Mouse (Mus musculus) kidney, adult 18-20 months (tissue): ENCODE data around the gene Gjb2.
A peak's percentile ranks its signal among the peaks of the same experiment; 100 is the strongest.

ENCODE experiments used
- DNase-seq: peaks from one replicate; pipeline ENCODE4 v3.0.0; 2021

Gjb2 gene

GRCm38 (mm10) chr14:57104106-57105023 is at the start of gene Gjb2:
Gjb2 (minus strand) TSS chr14:57104702.
- DNase-seq: peak; percentile 87

DNA sequence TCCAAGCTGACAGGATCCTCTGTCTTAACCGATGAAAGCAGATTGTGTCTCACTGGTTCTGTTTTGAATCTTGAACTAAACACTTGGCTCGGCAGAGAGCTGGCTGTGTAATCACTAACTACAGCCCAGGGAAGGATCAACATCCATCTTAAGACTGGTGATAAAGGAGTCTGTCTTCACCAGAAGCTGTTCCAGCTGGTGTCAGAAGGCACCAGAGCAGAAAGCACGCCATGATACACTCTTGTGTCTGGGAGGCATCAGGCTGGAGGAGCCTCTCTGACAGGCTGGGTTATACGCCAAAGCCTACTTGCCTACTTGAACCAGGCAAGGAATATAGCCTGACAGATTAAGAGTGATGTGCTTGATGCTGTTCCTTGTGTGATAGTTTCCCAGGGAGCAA is 41.2 kb upstream of the Gjb2 start:
- DNase-seq: no peak

DNA sequence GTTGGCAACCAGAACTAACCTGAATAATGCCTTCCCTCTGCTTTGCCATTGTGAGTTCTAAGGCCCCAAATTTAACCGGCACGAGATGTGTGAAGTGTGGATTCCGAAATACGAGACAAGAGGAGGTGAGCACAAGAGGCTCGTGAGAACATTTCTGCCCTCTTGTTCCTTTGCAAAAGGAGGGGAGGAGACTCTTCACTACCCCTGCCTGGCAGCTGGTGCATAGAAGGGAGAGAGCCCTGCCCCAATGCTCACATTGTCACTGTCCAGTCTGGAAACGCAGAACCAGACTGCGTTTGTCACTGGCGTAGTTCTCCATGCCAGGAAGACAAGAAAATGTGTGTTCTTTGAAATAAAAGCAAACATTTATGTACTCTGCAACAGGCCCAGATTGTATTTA is 30.8 kb upstream of the Gjb2 start:
- no peak for DNase-seq

DNA sequence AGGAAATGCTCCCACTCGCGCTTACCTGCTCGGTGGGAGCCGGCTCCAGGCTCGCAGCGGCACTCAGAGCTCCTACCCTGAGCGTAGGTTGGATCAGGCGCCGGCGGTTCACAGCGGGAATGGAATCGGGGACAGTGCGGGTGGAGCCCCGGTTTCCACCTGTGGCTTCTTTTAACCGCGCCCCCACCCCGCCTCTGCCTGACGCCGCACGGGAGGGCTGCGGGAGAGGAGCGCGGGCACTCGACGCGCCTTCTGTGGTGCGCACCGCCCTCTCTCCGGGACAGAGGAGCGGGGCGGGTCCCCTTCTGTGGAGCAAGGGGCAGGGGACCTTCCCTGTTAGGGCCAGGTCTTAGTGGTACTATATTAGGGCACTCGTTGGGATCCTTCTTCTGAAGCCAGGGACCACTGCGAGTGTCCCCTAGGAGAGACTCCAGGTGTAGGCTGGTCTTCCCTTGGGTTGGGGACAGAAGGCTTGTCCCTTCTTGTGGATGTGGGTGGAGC is 28.7 kb upstream of the Gjb2 start, which contains the start of gene Gjb6:
Gene Gjb6 (minus strand): TSS at position 451 of the 501 bp plus-strand sequence.
- no peak for DNase-seq

- no peak for DNase-seq
These were observed 22.9 kb upstream of the Gjb2 start for GRCm38 (mm10) chr14:57127383-57127782.

- no peak for DNase-seq
These were observed 17.8 kb upstream of the Gjb2 start for GRCm38 (mm10) chr14:57122295-57122694.

- no peak for DNase-seq
These were observed 11.5 kb upstream of the Gjb2 start, which contains the start of gene Gm4491 for GRCm38 (mm10) chr14:57115823-57116544. Gm4491 (minus strand) TSS chr14:57115883.

- DNase-seq: no peak
These were observed 4.7 kb upstream of the Gjb2 start for GRCm38 (mm10) chr14:57109194-57109593.

- no peak for DNase-seq
These were observed 3.4 kb upstream of the Gjb2 start for GRCm38 (mm10) chr14:57107916-57108315.

DNA sequence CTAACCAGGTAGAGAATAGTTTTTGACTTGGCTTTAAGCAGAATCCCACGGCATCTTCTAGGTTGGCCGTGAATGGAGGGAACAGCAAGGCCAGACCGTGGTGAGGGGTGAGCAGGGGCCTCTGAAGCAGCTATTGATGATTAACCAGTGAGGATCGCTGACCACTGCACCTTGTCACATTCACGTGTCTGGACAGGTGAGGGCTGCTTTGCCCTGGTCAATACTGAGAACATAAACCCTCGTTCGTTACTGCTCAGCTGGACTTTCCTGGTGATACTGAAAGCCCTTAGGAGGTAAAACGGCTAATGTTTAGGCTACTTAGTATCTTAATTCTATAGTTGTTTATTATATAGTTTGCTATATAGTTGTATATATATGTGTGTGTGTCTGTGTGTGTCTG is 2.6 kb upstream of the Gjb2 start:
- peak; percentile 73 for DNase-seq

GRCm38 (mm10) chr14:57105721-57106120 is 1.2 kb upstream of the Gjb2 start:
- DNase-seq: no peak

DNA sequence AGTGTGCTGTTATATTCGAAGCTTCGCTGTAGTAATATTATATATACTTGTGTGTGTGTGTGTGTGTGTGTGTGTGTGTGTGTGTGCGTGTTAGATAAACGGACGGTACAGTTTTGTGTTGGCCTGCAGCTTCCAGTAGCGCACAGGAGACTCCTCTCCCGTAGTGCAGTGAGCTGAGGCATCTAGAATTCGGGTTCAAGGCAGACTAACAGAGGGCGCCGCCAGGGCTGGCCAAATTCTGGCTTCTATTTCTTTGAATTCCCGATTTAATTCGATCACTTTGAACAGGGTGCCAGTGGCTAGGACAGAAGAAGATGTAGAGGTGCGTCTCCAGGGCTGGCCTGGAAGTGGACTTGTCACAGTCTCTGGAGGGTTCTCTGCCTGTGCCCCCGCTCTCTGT is 609 bp upstream of the Gjb2 start:
- DNase-seq: peak; percentile 26

- DNase-seq: peak; percentile 40
These were observed 794 bp downstream of the Gjb2 start for GRCm38 (mm10) chr14:57103711-57104105.

DNA sequence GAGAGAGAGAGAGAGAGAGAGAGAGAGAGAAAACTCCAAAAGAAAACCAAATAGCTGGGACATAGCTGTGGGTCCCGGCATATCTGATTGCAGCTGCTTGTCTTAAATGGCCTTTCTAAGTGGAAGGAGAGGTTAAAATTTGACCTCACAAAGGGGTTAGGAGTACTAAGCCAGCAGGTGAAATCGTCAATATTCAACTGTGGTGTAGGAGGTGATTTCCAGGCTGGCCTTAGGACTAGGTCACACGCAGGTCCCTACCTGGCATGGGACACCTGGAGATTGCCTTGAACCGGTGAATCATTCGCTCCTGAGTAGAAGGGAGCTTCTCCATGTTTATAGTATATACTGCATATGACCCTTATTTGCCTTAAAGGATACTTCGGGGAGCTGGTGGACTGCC is 1.4 kb downstream of the Gjb2 start:
- DNase-seq: peak; percentile 31

DNA sequence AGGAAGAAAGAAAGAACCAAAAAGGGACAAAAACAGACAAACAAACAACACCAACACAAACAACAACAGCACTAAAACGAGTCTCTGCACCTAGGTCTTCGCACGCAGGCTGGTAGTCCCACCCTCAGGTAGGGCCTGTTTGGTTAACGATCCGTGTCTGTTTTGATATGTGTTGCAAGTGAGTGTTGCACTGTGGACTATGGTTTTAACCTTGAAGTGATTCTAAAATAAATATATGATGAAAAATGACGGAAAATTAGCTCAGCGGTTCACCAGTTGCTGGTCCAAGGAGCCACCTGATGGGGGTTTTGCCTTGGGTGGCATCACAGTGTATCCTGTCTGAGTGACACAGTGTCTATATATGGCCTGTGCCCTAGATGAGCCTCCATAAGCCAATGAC is 2.9 kb downstream of the Gjb2 start:
- DNase-seq: no peak

DNA sequence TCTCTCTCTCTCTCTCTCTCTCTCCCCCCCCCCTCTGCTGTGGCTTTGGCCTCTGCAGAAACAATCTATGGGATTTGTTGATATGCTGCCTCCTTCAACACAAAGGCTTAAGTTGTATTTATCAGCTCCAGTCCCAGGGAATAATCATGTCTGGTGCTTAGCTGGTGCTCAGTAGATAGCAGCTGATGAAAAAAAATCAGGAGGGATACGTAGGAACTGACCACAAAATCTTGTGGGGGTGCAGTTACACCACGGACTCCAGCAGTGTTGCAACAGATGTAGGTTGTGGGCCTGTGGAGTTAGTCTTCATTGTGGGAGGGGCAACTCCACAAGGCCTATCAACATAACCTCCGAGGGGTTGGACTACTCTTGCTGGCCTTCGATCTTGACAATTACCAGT is 8.6 kb downstream of the Gjb2 start:
- DNase-seq: no peak

- peak; percentile 58 for DNase-seq
These were observed 11.5 kb downstream of the Gjb2 start for GRCm38 (mm10) chr14:57093029-57093428.

DNA sequence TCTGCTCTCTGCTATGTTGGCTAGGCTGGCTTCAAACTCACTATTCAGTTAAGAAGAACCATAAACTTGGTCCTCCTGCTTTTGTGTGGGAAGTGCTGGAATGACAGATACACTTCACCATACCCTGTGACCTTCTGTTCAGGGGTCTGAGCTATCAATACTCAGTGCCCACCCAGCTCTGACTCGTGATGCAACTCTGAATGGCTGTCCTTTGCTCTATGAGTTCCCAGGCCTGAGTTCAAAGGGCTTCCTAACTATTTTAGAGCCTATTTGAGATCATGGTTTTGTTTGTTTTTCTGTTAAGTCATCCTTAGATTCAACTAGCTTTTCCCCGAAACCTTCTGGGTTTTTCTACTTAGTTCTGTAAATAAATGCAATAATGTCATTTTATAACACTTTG is 14.5 kb downstream of the Gjb2 start:
- peak; percentile 20 for DNase-seq

- DNase-seq: peak; percentile 76
These were observed 15.4 kb downstream of the Gjb2 start for GRCm38 (mm10) chr14:57089107-57089506.

DNA sequence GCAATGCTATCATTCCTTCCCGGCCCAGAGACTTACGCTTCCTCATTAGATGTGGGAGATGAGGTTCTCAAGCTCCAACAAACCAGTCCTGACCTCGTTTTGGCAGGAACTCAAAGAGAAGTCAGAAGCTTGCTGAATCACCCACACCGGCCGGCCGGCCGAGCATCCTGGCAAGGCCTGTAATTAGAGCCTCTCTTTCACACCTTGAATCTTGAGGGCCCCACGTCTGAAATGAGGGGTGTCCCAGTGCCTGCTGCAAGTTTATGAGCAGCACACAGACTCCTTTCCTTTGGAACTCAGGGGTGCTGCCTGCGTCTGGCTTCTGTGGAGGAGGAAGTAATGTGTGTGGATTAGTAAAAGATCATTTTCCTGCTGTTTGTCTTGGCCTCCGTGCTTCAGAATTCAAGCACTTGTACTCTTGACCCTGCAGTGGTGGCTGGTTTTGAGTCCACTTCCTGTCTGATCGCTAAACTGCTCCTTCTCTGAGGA is 20.3 kb downstream of the Gjb2 start:
- DNase-seq: peak; percentile 60

- DNase-seq: no peak
These were observed 21.6 kb downstream of the Gjb2 start for GRCm38 (mm10) chr14:57082863-57083262.

DNA sequence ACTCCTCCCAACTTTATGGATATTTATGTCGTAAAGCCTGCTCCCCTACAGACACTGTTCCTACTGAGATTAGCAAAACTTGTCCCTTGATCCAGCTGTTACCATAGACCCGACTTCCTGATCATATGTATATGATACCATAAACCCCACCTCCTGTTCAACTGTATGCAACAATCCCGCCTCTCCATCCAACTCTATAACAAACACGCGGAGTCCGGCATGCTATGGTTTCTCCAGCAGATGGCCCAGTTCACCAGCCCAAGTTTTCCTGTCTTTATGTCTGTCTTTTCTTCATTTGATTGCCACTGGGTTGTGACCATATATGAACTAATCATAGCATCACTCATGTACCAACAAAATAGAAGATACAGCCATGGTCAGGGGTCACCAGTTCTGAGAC is 29.0 kb downstream of the Gjb2 start:
- DNase-seq: no peak

GRCm38 (mm10) chr14:57069906-57070305 is 34.6 kb downstream of the Gjb2 start:
- peak; percentile 68 for DNase-seq

GRCm38 (mm10) chr14:57066053-57066452 is 38.4 kb downstream of the Gjb2 start:
- no peak for DNase-seq
